Mouse (Mus musculus): Measurements from ENCODE around the gene Tmem40. TPM values are rescaled to one million over a fixed set of nuclear protein-coding genes. Genes with fewer than 3 reads are reported as not detected.

Gene Tmem40
- total RNA-seq, 2 experiments from 2014 or later = 1.7 to 10.6 TPM

- ATAC-seq (replicated peaks; ENCODE audit: low FRiP score, poor library complexity, severe bottlenecking) = peak; percentile 54
Measured at GRCm38 (mm10) chr6:115717715-115718558, 44.3 kb downstream of the Tmem40 start.

- no peak for ATAC-seq (replicated peaks; ENCODE audit: low FRiP score, poor library complexity, severe bottlenecking)
Measured at GRCm38 (mm10) chr6:115717101-115717652, 45.0 kb downstream of the Tmem40 start.

DNA sequence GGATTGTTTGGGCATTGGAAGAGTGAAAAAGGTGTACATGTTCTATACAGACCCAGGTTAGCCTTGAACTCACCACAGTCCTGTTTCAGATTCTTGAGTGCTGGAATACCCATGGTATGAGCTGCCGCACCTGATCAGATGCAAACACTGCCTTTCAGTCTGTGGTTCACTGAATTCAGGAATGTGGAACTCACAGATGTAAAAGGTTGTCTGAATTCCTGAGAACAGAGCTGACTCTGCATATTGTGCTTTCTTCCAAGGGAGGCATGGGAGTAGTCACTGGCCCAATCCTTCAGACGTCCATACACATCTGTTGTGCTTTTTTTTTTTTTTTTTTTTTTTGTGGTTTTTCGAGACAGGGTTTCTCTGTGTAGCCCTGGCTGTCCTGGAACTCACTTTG is 50.9 kb downstream of the Tmem40 start:
- ATAC-seq (replicated peaks; ENCODE audit: low FRiP score, poor library complexity, severe bottlenecking) = no peak

GRCm38 (mm10) chr6:115702901-115703300 is 59.3 kb downstream of the Tmem40 start:
- no peak for ATAC-seq (replicated peaks; ENCODE audit: low FRiP score, poor library complexity, severe bottlenecking)

DNA sequence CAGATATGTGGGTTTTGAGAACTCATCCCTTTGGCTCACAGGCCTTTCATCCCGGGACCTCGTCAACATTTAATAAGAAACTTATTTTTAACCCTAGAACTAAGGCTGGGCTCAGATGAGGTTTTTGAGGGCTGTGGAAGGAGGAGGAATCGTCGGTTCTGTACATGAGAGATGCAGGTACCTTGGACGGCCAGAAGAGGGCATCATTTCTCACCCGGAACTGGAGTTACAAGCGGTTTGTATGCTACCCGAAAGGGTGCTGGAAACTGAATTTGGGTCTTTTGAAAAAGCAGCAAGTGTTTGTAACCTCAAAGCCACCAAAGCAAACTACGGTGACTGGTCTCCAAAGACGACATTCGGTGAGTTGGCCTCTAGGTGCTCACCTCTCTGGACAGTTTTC is 60.9 kb downstream of the Tmem40 start:
- peak; percentile 40; the same call in 1 of the 2 replicates for ATAC-seq (replicated peaks; ENCODE audit: low FRiP score, poor library complexity, severe bottlenecking)

DNA sequence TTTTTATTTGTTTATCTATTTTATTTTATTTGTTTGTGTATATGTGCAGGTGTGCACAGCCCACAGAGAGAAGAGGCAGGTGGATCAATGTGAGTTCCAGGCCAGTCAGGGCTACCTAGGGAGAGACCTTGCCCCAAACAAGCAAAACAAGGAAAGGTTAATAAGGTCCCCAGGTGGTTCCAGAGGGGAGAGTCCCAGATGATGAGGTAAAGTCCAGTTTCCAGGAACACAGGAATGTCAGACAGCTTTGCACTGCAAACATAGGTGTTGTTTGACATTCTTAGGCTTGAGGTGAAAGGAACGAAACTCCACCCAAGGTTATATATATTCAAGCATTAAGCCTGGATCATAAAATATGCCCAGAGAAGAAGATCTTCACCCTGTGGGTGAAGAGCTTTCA is 61.4 kb downstream of the Tmem40 start:
- ATAC-seq (replicated peaks; ENCODE audit: low FRiP score, poor library complexity, severe bottlenecking) = no peak

- no peak for ATAC-seq (replicated peaks; ENCODE audit: low FRiP score, poor library complexity, severe bottlenecking)
Measured at GRCm38 (mm10) chr6:115698699-115699098, 63.5 kb downstream of the Tmem40 start.

- ATAC-seq (replicated peaks; ENCODE audit: low FRiP score, poor library complexity, severe bottlenecking) = no peak
Measured at GRCm38 (mm10) chr6:115697739-115698558, 64.3 kb downstream of the Tmem40 start.

DNA sequence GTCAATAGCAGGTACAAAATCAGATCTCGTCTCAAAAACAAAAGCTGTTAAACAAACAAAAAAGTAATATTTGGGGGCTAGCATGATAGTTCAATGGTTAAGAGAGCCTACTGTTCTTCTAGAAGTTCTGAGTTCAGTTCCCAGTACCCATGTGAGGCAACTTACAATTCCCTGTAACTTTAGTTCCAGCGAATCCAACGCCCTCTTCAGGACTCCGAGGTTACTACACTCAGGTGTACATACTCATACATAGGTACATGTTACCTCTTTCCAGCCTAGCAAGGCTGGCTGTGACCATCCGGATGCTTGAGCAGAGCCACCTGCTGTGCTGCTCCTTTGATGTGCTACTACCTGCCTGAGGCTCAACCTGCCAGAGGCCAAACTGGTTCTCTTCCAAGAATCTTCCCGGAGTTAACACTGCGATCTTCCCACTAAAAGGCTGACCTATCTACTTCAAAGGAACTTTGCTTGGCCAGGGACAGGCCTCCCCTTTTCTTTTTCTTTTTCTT is 65.4 kb downstream of the Tmem40 start:
- no peak for ATAC-seq (replicated peaks; ENCODE audit: low FRiP score, poor library complexity, severe bottlenecking)

DNA sequence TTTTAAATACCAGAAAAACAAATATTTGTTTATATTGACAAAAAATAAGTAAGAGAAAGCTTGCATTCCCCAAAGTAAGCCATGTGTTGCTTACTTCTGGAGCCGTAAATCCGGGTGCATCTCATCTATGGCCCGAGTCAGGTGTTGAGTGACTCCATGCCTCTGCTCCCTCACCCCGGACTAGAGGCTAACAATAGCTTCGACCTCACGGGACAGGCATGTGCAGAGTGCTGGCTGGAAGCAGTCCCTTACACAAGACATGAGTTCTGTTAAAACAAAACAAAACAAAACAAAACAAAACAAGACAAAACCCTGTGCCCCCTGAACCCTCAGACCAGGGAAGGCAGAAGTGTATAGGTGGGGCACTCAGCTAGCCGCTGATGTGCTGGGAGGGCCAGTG is 67.1 kb downstream of the Tmem40 start:
- no peak for ATAC-seq (replicated peaks; ENCODE audit: low FRiP score, poor library complexity, severe bottlenecking)

- no peak for ATAC-seq (replicated peaks; ENCODE audit: low FRiP score, poor library complexity, severe bottlenecking)
Measured at GRCm38 (mm10) chr6:115694441-115694842, 67.8 kb downstream of the Tmem40 start.

DNA sequence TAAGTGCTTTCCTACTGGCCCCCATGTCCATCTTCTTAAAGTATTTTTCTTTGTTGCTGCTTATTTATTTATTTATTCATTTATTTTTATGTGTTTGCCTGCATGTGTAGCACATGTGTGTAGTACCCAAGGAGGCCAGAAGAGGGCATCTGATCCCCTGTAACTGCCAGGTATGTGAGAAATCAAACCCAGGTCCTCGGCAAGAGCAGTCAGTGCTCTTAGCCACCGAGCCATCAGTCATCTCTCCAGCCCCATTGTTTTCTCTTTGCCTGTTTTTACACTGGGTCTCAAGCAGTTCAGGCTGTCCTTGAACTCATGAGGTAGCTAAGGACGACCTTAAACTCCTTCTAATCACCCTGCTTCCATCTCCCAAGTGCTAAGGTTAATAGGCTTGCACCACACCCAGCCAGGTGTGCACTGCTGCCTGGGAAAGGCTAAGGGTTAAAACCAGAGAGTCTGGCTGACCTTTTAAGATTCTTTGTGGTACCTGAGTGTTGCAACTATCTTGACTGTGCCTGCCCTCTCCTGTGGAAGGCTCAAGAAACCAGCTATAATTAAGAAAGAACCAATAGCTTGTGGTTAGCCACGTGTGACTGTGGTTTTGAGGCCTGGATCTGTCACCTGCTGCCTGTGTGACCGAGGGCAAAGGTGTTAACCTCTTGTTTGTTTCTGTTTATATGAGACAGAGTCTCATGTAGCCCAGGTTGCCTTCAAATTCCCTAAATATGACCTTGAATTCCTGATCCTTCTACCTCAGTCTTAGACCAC is 69.1 kb downstream of the Tmem40 start:
- ATAC-seq (replicated peaks; ENCODE audit: low FRiP score, poor library complexity, severe bottlenecking) = 0 out of 2 replicates have a peak, but pooled peaks have one; percentile 14

GRCm38 (mm10) chr6:115692163-115692950 is 69.9 kb downstream of the Tmem40 start:
- ATAC-seq (replicated peaks; ENCODE audit: low FRiP score, poor library complexity, severe bottlenecking) = no peak

DNA sequence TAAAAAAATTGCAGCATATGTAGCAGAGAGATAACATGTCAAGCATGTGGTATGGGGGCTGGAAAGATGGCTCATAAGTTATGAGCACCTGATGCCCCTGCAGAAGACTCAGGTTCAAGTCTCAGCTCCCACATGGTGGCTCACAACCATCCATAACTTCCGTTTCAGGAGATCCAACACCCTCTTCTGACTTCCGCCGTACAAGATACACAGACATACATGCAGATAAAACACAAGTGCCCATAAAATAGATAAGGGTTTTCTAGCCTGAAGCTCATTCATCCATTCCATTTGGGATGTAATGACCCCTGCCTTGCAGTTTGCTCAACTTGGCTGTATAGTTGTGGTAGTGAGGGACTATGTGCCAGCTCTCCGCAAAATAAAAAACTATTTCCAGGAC is 72.1 kb downstream of the Tmem40 start:
- no peak for ATAC-seq (replicated peaks; ENCODE audit: low FRiP score, poor library complexity, severe bottlenecking)

DNA sequence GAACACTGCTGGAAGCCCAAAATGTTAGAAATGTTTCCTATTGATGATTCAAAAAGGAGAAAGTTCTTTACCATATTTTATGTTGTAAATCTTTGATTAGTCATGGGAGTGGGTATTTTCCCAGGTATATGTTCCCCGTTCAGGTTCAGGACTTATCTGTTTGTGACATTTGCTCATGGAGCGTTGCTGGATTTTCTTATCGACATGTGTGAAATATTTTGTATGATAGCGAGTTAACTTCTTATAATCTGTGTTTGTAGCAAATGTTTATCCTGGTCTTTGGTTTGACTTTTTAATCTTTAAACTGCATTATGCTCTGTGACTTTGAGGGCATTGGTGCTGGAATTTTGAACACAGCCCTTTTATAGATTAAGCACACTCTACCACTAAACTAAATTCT is 73.6 kb downstream of the Tmem40 start:
- no peak for ATAC-seq (replicated peaks; ENCODE audit: low FRiP score, poor library complexity, severe bottlenecking)

DNA sequence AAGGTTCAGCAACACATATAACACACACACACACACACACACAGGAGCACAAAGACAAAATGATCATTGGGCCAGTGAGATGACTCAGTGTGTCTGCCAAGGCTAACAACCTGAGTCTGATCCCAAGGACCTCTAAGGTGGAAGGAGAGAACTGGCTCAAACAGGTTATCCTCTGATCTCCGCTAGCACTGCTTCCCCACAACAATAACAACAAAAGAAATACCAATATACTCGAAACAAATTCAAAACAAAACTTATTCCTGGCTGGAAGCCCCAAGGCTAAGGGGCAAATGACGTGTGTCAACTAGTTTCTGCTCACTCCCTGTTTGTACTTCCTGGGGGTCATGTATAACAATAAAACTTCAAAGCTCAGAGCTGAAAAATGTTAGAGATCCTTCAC is 74.5 kb downstream of the Tmem40 start:
- ATAC-seq (replicated peaks; ENCODE audit: low FRiP score, poor library complexity, severe bottlenecking) = no peak

- ATAC-seq (replicated peaks; ENCODE audit: low FRiP score, poor library complexity, severe bottlenecking) = 0 out of 2 replicates have a peak, but pooled peaks have one; percentile 54
Measured at GRCm38 (mm10) chr6:115684851-115685646, 77.2 kb downstream of the Tmem40 start.

DNA sequence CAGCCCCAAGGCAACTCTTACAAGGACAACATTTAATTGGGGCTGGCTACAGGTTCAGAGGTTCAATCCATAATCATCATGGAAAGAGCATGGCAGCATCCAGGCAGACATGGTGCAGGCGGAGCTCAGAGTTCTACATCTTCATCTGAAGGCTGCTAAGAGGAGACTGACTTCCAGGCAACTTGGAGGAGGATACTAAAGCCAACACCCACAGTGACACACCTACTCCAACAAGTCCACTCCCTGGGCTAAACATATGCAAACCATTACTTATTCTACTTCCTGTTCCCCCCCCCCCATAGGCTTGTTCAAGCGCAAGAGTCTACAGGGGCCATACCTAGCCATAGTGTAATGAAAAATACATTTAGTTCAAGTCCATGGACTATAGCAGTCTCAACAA is 77.9 kb downstream of the Tmem40 start:
- no peak for ATAC-seq (replicated peaks; ENCODE audit: low FRiP score, poor library complexity, severe bottlenecking)
